Mouse (Mus musculus): ENCODE data around the gene Klhdc7a.
"Not testable (repeated sequence)": the region's sequence is repeated elsewhere in the genome, so short reads cannot be mapped to it uniquely, and the experiment has no call there.

Gene Klhdc7a

DNA sequence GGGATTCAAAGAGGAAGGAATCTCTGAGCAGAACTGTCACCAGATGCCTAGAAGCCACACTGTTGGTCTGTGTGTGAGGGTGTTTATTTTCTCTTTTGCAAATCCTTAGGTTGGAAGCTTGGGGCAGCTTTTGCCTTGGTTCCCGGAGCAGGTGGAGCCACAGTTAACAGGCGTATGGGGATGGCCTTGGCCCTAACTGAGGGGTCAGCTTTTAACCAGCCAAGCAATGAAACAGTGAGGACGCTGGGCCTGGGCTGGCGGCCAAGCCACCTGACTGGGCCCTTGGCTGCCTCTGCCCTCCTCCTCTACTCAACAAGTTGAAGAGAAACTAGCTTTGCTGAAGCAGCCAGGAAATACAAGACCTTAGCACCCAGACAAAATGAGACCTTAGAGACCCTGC lies at the start of gene Klhdc7a:
TSS of gene Klhdc7a (minus strand) at position 105 of the 400 bp plus-strand sequence.
- peak; percentile 74 for DNase-seq

DNA sequence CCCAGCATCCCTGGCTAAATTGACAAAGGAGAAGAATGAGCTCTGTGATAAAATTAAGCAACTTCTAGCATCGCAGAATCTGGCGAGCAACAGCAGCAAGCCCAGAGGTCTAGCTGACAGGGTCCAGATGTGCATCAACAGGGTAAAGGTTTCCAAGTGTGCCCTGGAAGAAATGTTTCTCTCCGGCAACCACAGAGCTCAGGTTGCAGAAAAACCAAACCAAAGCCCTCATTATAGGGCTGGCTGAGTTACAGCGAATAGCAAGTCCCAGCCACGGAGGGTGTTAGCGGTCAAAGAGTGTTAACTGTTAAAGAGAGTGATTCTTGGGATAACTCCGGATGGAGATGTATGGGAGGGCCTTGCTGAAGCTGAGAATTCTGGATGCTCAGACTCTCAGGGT lies 48.1 kb upstream of the Klhdc7a start:
- no peak for DNase-seq

DNA sequence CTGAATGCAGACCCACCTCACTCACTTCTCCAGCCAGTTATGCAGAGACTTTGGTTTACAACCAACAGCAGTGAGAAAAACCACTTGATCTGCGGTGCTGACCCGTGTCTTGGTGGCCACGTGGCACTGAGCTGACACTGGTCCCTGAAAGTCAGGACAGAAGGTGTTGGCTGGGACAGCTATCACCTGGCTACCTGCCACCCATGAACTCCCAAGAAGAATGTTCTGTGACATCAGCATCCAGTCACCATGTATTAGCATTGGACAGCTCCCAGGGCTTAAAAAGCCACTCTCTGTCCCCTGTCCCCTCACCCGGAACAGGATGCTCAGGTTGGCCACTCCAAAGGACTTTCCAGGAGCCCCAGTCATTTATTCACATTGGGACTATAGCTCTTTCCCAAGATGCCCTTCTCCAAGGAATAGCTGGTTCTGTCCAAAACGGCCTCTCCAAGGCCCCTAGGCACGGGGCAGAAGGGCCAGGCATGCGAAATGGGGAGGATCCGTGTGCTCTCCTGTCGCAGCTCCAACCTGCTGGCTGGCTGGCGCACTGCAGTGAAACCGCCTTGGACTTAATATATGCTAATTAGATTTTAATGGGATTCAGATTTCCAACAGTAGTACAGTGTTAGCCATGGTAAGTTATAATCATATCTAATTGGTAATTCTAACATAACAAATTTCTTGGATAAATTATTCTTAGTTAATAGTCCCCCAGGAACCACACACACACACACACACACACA lies 43.1 kb upstream of the Klhdc7a start:
- no peak for DNase-seq

DNA sequence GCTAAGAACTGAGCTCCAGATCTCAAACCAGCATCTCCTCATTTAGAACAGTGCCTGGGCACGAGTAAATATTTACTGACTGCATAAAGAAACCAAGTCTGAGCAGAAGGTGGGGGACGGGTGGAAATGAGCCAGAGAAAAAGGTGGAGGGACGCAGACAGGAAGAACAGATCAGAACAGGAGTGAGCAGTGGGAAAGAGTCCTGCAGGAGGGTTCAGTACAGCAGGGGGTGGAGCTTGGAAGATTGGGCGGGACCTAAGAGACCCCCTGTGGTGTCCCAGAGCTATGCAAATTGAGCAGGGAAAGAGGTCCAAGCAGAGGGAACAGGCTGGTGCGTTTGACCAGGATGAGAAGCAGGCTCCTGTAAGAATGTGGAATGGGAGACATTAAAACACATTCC lies 37.1 kb upstream of the Klhdc7a start:
- DNase-seq: peak; percentile 20

DNA sequence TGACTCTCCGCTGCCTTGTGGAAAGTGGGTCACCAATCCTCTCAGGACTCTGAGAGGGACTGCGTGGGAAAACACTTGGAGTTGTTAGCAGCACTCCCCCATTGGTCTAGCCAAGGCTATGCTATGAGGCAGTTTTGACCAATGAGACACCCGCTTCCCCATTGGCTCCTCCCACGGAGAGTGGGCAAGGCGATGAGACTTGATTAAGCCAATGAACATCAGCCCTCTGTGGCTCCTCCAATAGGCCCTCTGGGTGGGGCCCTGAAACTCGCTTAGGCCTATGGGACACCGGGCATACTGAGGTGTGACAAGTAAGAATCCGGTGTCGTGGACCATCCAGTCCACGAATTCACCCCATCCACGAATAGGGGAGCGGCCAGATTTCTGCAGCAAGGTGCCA lies 36.3 kb upstream of the Klhdc7a start:
- peak; percentile 40 for DNase-seq

DNA sequence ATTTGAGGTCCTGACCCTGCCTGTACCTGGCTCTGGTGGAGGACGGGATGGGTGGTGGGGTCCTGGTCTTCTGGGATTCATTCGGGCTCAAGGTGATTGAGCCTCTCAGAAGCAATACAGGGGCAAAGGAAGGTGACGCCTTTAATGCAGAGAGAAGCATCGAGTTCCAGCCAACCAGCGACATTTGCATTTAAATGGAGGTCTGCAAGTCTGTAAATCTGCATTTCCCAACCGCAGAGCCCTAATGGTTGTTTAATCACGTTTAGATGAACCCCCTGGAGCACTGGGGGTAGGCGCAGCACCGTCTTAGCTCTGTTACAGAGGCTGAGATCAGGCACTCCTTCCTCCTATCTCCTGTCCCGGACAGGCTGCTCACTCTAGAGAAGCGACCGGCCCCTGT lies 34.2 kb upstream of the Klhdc7a start:
- DNase-seq: no peak

DNA sequence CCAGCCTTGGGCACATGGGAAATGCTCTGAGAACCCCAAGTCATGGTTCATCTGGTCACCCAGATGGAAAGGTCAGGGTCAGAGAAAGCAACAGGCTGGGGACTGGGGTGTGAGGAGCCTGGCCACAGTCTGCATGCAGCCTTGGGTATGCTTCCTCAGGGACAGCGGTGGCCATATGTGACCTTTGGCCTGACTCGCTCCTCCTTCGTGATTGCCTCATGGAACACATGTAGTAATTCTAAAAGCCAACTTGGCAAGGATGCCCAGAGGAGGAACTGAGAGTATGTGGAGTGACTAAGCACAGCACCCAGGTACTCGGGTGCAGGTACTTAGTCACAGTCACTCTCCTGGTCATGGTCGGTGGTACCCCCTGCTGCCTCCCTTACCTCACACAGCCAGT lies 33.1 kb upstream of the Klhdc7a start:
- DNase-seq: no peak

DNA sequence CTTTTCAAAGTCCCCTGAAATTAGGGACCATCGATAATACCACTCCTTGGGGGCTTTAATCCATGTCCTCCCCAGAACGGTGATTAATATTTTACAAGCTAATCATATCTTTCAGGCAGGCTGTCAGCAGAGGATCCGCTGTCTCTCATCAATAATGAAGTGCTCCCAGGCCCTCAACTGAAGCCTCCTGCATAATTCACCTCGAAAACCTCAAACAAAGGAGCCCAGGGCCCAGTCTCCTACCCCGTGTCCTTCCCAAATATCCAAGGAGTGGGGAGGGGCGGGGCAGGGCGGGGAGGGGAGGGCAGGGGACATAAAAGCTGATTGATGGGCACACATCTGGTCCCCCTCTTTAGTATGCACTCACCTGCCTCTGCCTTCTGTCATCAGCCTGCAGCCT lies 31.2 kb upstream of the Klhdc7a start:
- DNase-seq: no peak

DNA sequence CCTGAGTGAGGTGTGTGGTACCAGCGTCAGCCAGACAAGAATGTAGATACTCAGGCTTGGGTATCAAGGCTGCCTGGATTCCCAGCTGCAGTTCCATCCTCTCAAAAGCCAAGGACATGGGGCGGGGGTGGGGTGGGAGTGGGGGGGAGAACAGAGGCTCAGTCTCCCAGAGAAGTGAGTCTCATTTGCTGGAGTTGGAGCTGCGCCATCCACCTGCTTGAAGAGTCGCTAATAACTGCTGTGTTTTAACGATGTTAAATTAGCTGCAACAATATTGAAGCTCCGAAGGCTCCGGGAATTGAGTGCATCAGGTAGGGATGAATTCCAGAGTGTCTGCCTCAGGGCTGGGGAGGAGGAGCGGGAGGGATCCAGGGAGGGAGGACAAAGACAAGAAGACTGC lies 27.8 kb upstream of the Klhdc7a start:
- DNase-seq: no peak

DNA sequence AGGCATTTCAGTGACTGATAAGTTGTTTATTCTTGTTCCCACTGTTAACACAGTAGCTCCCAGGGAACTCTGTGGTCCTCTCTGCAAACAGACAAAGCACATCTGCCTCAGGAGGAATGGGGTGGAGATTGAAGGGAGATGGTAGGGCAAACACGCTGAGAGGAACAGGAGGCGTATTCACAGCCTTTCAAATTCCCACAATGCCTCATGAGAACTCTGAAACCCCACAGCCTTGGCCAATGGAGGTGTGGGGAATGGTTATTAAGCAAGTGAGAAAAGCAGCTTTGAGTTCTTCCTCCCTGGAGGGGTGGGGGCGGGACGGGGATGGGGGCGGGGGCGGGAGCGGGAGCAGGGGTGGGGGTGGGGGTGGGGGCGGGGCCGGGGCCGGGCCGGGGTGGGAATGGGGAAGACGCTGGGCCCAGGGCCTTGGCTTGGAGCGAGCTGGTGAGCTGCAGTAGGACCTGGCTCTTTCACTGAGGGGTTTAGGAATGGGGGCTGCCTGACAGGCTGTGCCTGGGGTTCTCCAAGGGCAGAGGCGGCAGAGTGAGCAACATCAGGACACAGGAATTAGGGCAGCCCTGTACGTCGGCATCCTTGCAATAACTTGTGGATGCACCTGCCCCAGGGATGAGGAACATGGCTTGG lies 25.4 kb upstream of the Klhdc7a start:
- DNase-seq: no peak

DNA sequence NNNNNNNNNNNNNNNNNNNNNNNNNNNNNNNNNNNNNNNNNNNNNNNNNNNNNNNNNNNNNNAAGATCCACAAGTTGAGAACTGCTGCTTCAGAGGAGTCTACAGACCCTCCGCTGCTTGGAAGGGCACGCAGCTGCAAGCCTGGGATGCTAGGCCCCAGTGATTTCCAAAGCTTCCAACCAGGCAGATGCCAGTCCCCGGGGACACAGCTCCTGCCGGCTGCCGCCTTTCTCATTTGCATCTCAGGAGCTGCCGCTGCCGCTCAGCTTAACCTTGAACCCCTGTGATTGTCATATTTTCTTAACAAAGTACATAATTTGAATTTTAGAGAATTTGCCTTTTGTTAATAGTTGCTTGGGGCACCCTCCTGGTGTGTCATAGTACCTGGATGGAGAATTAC lies 19.1 kb upstream of the Klhdc7a start:
- DNase-seq: no peak

DNA sequence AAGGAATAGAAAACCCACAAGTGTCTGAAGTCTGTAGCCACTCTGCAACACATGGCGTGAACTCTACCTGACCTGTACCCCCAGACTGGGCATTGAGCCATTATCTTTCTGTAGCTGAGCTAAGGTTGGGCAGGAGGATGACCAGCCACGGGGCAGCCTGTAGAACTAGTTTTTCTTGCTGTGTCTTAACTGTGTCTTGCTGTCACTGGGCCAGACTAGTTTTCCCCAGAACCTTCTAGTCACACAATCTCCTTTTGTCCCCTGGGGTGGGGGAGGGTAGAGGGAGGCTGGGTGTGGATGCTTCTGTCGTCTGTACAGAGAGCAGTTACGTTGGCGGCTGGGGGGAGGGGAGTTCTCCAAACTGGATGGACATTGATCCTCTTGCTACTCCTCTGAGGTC lies 10.9 kb upstream of the Klhdc7a start:
- DNase-seq: peak; percentile 55

DNA sequence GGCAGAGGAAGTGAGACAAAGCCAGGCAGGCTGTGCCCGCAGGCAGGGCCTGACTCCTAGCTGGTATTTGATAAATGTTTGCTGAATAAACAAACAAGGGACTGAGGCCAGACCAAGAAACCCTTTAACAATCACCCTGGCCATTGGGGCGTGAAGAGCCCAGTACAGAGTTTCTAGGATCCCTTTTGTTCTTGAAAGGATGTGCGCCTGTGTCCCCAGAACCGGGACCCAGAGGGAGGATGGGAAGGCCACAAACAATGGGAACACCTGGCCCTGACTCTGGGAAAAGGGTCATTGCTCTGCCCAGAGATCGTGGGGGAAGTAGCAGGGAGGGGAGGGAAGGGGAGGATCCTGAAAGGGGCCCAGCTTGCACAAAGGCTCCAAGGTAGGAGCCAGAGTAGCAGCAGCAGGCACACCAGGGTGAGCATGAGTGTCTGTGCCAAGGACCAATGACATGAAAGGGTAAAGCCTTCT lies 9.5 kb upstream of the Klhdc7a start:
- DNase-seq: peak; percentile 40

DNA sequence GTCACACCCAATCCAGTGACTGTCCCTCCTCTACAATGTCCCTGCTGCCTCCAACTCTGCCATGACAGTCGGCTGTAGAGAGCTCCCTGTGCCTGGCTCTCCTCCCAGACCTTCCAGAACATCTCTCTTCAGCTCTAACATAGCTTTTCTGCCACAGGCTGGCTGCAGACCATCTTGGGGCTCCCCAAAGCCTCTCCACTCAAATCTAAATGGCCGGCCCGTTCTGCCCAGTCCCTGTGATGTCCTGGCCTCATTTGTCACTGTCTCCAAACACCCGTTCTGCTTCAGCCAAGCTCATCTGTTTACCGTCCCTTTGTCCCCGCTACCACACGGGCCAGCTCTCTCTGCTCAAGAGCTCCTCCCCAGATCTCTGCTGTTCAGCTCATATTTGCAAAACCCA lies 6.7 kb upstream of the Klhdc7a start:
- no peak for DNase-seq

DNA sequence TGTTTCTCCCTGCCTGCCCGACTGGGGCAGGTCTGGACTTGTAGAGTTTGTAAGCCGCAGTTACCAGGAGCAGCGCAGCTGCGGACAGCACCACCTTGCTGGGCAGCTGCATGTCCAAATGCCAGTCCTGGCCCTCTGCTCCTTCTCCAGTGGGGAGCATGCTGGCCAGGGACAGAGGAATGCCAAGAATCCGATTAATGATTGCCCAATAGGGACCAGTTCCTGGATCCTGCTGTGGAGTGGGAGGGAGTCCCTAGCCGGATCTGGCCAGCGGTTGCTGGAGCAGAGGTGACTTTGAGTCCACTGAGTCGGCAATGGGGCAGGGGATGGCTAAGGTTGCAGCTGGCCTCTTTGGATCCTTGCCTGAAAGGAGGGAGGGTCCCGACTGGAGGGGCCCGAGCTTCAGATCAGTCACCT lies 343 bp downstream of the Klhdc7a start:
- peak; percentile 65 for DNase-seq

DNA sequence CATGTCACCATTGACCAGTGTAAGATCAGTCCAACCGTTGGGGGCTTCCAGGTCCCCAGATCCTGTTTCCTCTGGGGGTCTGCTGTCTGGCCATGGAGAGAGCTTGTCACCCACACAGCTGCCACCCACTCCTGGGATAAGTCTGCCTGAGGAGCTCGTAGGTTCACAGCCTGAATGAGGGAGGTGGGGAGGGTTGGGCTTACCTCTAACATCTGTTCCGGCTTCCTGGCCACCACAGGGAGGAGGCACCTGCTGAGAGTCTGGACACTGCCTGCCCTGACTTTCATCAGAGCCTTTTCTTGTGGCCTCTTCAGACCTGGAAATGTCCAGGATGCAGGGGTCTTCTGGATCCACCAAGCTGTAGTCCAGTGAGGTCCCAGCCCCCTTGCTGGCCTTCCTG lies 845 bp downstream of the Klhdc7a start:
- DNase-seq: no peak

DNA sequence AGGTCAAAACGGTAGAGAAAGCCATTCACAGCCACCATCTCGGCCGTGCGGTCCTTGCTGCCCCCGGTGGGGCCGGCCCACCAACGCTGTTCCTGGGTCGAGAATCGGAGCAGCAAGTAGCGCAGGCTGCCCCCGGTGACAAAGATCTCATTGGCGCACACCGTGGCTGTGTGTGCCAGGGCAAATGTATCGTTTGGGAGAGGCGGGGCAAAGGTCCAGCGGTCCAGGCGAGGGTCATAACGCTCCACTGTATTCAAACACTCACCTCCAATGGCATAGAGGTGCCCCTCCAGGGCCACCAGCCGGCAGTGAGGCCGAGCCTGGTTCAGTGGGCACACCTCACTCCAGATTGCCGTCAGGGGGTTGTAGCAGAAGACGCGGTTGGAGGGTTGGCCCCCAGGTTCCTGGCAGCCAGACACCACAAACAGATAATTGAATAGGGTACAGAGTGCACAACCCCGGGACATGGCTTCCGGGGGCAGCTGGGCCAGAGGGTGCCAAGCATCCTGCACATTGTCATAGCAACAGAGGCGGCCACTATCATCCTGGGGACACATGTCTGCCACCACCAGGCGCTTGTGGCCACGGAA lies 2.1 kb downstream of the Klhdc7a start:
- no peak for DNase-seq

DNA sequence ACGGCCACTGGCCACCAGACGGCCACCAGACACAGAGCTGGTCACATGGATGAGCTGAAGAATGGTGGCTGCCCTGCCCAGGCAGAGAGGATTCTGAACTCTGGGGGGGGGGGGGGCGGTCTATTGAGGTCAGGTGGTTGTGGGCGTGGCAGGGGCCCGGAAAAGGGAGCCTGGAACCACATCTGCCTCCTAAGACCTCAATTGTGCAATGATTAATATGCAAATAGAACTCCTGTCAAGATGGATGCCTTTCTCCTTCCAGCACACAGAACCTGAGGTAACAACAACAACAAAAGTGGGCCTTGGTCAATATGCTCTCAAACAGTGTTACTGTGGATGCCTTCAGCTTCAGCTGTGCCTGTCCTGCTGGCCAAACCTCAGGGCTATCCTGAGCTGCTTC lies 3.4 kb downstream of the Klhdc7a start:
- DNase-seq: no peak

DNA sequence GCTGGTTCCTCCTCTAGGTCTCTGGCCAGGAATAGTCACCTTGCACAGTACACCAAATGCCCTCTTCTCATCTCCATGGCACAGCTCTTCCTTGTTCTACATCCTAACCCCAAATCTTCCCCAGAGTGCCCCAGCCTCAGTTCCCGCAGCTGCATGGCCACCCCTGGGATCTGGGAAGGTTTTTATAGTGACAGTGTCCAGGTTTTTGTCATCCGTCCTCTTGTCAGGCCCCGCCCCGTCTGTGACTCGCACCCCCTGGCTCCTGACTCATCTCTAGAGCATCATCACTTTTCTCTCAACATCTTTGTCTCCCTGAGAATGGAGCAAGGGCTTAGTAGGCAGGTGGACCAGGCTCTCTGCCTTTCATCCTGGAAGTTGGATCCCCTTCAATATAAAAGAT lies 3.9 kb downstream of the Klhdc7a start:
- no peak for DNase-seq

DNA sequence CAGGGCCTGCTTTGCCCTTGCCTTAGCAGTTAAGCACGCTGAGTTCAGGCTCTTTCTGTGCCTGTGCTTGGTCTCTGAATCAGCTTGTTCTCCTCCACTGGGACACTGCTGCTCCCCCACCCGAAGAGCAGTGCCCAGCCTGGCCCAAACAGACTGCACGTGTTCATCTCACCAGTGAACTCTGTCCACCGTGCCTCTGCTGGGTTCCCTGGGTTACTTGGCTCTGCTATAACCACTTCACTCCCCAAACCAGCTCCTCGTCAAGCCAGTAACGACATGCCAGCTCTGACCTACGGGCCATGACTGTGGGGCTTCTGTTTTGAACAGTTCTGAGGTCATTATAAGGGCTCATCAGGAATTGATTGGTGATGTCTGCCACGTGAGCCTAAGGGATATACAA lies 4.8 kb downstream of the Klhdc7a start:
- DNase-seq: no peak

DNA sequence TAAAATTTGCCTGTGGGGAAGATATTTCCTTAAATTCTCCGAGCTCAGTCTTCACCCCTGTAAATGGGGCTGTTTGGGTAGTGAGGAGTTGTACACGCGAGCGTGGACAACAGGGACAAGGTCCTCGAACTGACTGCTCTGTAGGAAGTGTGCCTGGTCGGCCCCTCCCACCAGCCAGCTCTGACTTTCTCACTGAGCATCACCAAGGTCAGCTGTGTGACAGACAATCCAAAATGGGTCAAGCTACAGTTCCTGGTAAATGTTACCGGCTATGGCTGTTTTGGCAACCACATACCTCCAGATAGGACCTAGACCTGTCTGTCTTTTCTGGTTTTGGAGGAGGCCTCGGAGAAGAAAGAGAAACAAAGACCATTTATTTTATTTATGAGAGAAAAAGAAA lies 6.0 kb downstream of the Klhdc7a start:
- DNase-seq: no peak

DNA sequence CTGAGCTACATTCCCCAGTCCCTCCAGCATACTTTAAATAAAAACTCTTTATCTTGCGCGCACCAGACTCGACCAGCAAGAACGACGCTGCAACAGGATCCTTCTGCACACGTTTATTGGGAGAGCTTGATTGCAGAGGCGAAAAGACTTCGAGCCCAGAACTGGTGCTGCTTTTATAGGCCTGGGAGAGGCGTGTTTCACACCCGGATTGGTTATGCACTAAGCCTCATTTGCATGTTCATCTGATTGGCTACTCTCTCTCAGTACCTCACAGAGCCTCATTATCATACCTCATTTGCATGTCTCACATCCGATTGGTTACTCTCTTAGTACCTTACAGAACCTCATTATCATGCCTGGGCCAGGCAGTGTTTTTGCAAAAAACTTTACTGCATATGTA lies 6.5 kb downstream of the Klhdc7a start:
- not testable (repeated sequence) for DNase-seq

DNA sequence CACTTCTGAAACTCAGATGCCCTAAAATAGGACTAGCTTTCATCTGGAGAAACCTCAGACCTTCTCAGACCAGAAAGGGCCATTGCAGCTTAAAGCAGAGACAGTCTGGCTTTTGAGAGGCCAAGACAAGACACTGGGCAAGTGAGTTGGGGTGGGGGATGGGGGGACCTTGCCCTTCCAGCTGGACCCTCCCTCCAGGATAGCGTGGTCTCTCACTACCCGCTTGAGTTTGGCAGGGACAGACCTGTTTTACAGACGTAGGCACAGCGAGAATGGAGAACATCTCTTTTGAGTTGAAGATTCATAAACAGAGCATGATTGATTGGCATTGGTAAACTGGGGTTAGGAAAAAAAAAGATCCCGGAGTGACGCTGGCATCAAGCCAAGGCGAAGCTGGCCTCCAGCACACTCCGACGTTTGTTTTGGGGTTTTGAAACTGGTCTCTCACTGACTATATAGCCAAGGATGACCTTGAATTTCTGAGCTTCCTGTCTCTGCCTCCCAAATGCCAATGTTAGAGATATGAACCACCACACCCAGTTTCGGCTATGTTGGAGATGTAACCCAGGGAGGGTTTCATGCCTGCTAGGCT lies 7.0 kb downstream of the Klhdc7a start:
- no peak for DNase-seq

All from lung, postnatal 10 days (tissue).